Mouse (Mus musculus) lung, embryonic 14.5 days (tissue): ENCODE results near the gene Prkch. TPM values are rescaled to one million over a fixed set of nuclear protein-coding genes. Genes with fewer than 3 reads are reported as not detected.

ENCODE experiments used
- ATAC-seq: fragments of 200-750 bp; cut with Nextera tagmentation; 2 replicates; pipeline ENCODE4 v1.8.0; 2017; ENCODE audit warnings: mild to moderate bottlenecking, moderate TSS enrichment, moderate library complexity; ENCODE audit not compliant: insufficient read depth
- DNase-seq: peaks from one replicate; pipeline ENCODE4 v3.0.0-alpha.2; 2015
- H3K27ac ChIP-seq: fragments of 300-500 bp; sonication (generic); 2 replicates; pipeline ENCODE4 v1.5.1; 2014; ENCODE audit warnings: low read depth, mild to moderate bottlenecking, moderate library complexity
- H3K27me3 ChIP-seq: fragments of 300-500 bp; sonication (generic); 2 replicates; pipeline ENCODE4 v1.6.1; 2014; ENCODE audit warnings: low read length, control low read depth; ENCODE audit not compliant: insufficient read depth
- H3K36me3 ChIP-seq: fragments of 300-500 bp; sonication (generic); 2 replicates; pipeline ENCODE4 v1.6.1; 2014; ENCODE audit warnings: control low read depth; ENCODE audit not compliant: insufficient read depth
- H3K4me1 ChIP-seq: fragments of 300-500 bp; sonication (generic); 2 replicates; pipeline ENCODE4 v1.6.1; 2014; ENCODE audit warnings: antibody characterized with exemption, control low read depth; ENCODE audit not compliant: insufficient read depth
- H3K4me2 ChIP-seq: fragments of 300-500 bp; sonication (generic); 2 replicates; pipeline ENCODE4 v1.6.1; 2014; ENCODE audit warnings: mild to moderate bottlenecking
- H3K4me3 ChIP-seq: fragments of 300-500 bp; sonication (generic); 2 replicates; pipeline ENCODE4 v1.5.1; 2014; ENCODE audit warnings: low read depth, low read length
- H3K9ac ChIP-seq: fragments of 300-500 bp; sonication (generic); 2 replicates; pipeline ENCODE4 v1.6.1; 2014
- H3K9me3 ChIP-seq: fragments of 300-500 bp; sonication (generic); 2 replicates; pipeline ENCODE4 v1.6.1; 2016; ENCODE audit warnings: low read depth, low read length, control low read depth
- CTCF ChIP-seq: IDR thresholded peaks from 2 replicates; pipeline ENCODE4 v1.5.1; 2016; ENCODE audit warnings: antibody characterized with exemption, low read depth
- WGBS: fragments of 180-500 bp; shearing (Covaris S2); extraction: QIAGEN DNeasy Blood & Tissue Kit; methylation state at CpG from one replicate; pipeline ENCODE4 v1.1.7; 2014; 5-methylcytosine and 5-hydroxymethylcytosine counted together
- polyA plus RNA-seq: library from polyadenylated mRNA; unstranded; fragments of >200 nt; fragmentation: Nextera tagmentation; extraction: Ambion mirVana; gene quantifications from 2 replicates; pipeline ENCODE4 v1.2.1, GENCODE M21; 2014

Prkch gene
- polyA plus RNA-seq, 1 experiment from 2014 or later, result 18.0 TPM

DNA sequence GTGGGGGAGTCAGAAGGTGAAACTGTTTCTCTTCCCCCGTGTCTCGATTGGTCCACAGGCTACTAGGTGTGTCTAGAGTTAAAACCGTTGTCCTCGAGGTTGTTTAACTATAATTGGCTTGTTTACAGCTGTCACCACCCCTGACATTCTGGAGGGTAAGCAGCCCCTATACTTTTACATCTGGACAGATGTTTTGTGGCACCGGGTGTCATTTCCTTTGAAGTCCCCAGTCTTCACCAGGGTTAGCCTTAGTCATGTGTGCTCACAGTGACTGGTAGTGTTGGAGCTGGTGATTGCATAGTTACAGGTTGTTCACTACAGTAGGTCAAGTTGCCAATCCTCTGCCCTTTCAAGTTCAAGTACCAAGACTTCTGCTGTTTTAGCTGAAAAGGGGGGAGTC lies 126.2 kb downstream of the Prkch start:
- Histone ChIP-seq H3K27ac (no peak overlapping the region), H3K4me2 (no peak overlapping the region), H3K27me3 (no peaks in the 10 kb centered on the region), H3K4me1 (0 out of 2 replicates have a peak, but pooled peaks cover 3% of the 10 kb centered on the region), H3K9me3 (no peaks in the 10 kb centered on the region), H3K36me3 (no peaks in the 10 kb centered on the region), H3K4me3 (no peak overlapping the region), H3K9ac (no peak overlapping the region)
- ATAC-seq, result no peak
- no peak for TF ChIP-seq CTCF
- 66% methylated on average over 5 of the region's 5 CpGs for WGBS
- no peak for DNase-seq

DNA sequence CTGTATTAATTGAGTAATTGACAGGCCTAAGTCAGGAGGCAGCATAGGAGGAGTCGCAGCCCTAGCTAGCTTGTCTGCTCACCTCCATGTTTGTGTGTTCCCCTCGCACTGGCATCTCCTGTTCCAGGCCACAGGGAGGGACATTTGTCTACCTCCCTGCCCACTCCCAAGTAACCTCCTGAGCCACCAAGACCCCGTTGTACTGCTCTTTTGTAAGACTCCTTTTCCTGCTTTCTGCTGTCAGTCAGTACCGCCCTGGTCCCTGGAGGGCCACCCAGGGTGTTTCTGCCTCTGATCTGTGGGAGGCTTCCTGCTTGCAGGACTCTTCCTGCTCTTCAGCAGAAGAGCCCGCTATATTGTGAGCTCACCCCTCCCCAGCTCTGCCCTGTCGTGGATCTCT lies 127.5 kb downstream of the Prkch start:
- Histone ChIP-seq H3K9ac (no peak overlapping the region), H3K27ac (no peak overlapping the region), H3K36me3 (no peaks in the 10 kb centered on the region), H3K9me3 (no peaks in the 10 kb centered on the region), H3K4me1 (0 out of 2 replicates have a peak, but pooled peaks cover 3% of the 10 kb centered on the region), H3K27me3 (no peaks in the 10 kb centered on the region), H3K4me3 (no peak overlapping the region), H3K4me2 (no peak overlapping the region)
- no peak for TF ChIP-seq CTCF
- DNase-seq, result peak; percentile 40
- ATAC-seq, result peak; percentile 30
- WGBS, result 29% methylated on average over 6 of the region's 6 CpGs

DNA sequence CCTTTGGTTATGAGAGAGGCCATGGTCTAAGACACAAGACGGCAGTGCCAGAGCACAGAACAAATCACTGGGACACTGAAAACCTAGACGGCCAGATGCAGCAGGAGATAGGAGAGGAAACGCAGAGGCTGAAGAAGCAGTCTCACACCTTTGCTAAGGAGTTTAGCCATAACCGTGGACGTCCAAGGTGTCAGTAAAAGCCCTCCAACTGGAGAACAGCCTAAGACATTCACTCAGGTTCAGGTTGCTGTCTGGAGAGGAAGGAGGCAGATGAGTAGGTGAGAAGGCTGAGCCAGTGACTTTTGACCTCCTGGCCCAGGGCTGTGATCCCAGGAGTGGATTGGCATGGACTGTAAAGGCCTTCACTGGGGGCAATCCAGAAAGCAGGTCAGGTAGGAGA lies 130.0 kb downstream of the Prkch start:
- 77% methylated on average over 5 of the region's 5 CpGs for WGBS
- no peak for DNase-seq
- H3K9ac ChIP-seq, result no peak overlapping the region
- ATAC-seq, result no peak
- H3K4me1 ChIP-seq, result no peaks in the 10 kb centered on the region
- H3K27me3 ChIP-seq, result no peaks in the 10 kb centered on the region
- no peak overlapping the region for H3K27ac ChIP-seq
- no peak overlapping the region for H3K4me3 ChIP-seq
- no peaks in the 10 kb centered on the region for H3K36me3 ChIP-seq
- TF ChIP-seq CTCF, result no peak
- H3K9me3 ChIP-seq, result no peaks in the 10 kb centered on the region
- no peak overlapping the region for H3K4me2 ChIP-seq

DNA sequence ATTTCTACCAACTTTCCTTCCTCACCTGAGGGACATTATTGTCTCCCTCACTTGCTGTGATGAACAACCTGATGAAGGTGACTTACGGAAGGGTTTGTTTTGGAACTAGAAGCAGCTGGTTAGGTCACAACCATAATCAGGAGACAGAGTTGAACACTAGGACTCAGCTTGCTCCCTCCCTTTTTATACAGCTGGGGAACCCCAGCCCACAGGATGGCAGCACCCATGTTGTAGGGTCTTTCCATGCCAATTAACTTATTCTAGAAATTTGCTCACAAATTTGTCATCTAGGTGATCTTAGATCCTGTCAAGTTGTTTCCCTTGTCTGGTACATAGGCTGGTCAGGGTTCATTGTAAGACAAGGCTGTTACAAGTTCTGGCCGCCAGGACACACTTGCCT lies 130.7 kb downstream of the Prkch start:
- Histone ChIP-seq H3K27ac (no peak overlapping the region), H3K9ac (no peak overlapping the region), H3K4me2 (no peak overlapping the region), H3K4me3 (no peak overlapping the region), H3K9me3 (no peaks in the 10 kb centered on the region), H3K4me1 (no peaks in the 10 kb centered on the region), H3K27me3 (no peaks in the 10 kb centered on the region), H3K36me3 (no peaks in the 10 kb centered on the region)
- ATAC-seq (no peak), DNase-seq (no peak)
- WGBS, result 91% methylated on average over 2 of the region's 2 CpGs
- TF ChIP-seq CTCF, result no peak

DNA sequence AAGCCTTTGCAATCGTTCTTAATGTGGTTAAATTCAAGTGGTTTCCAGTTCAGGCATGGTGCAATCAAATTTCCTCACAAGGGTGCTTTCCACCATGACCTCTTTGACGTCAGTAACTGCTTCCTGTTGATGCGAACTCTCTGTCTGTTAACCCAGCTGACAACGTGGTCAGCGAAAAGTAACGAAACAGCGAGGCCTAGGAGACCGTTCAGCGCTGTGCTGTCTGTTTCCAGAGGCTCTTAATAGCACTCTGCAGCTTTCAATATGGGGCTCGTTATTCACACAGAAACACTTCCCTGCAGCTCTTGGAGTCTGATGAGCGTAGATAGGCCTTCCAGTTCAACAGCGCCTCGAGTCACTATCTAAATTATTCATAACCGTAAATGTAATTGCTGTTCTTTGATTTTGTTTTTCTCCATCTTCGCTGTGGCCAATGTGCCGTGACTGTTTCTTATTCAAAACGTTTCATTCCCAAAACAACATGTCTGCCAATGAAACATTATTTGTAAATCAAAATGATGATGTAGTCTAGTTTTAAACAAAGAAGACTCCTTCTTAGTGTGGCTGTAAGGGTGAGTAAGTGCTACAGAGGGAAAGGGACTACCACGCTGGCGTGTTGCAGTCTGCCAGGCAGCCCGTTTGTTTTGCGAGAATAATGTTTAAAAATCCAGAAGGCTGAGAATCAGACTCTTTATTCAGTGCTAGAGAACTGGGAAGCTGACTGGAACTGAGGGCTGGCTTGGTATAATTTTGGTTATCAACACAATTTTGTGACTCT lies 131.5 kb downstream of the Prkch start:
- Histone ChIP-seq H3K27me3 (no peaks in the 10 kb centered on the region), H3K27ac (no peak overlapping the region), H3K9ac (no peak overlapping the region), H3K9me3 (no peaks in the 10 kb centered on the region), H3K4me3 (no peak overlapping the region), H3K4me2 (no peak overlapping the region), H3K36me3 (no peaks in the 10 kb centered on the region), H3K4me1 (no peaks in the 10 kb centered on the region)
- ATAC-seq (no peak), DNase-seq (peak; percentile 31)
- no peak for TF ChIP-seq CTCF
- WGBS, result 62% methylated on average over 21 of the region's 21 CpGs

DNA sequence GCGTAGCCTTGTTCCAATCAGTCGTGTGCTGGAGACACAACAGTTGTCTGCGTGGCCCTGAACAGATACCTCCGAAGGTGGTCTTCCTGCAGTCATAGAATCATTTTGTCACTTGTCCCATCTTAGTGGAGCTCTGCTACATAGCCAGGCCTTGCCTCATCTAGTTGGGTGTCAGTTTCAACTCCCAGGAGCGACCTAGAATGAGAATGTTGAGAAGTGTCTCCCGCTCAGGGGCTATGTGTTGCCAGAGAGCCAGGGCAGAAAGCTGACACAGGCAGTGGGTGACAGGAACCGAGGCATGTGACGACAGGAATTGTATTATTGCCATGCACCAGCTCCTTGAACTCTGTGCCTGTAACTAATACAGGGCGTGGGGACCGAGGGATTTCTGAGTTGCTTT lies 133.4 kb downstream of the Prkch start:
- H3K4me3 ChIP-seq, result no peak overlapping the region
- H3K4me2 ChIP-seq, result no peak overlapping the region
- WGBS, result 86% methylated on average over 10 of the region's 10 CpGs
- no peak overlapping the region for H3K27ac ChIP-seq
- DNase-seq (no peak), ATAC-seq (no peak)
- no peak overlapping the region for H3K9ac ChIP-seq
- no peaks in the 10 kb centered on the region for H3K36me3 ChIP-seq
- H3K9me3 ChIP-seq, result no peaks in the 10 kb centered on the region
- no peaks in the 10 kb centered on the region for H3K27me3 ChIP-seq
- H3K4me1 ChIP-seq, result no peaks in the 10 kb centered on the region
- no peak for TF ChIP-seq CTCF

DNA sequence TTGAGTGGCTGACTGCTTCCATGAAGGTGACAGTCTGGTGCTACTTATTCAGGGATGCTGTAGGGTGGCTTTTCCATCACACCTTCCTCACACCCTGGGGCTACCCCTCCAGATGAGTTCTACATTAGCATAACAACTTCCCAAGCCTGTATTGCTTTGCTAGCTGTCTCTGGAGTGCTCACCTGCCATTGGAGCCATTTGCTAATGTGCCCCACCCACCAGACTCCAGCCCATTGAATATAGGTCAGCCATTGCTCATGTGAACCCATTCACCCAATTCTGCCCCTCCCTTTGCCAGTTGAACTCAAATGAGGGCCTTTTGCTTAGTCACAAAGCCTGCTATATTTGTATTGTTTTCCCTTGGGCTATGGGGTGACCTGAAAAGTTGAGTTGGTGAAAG lies 135.2 kb downstream of the Prkch start:
- H3K4me3 ChIP-seq, result no peak overlapping the region
- no peak overlapping the region for H3K27ac ChIP-seq
- TF ChIP-seq CTCF, result no peak
- no peaks in the 10 kb centered on the region for H3K9me3 ChIP-seq
- H3K4me1 ChIP-seq, result no peaks in the 10 kb centered on the region
- no peaks in the 10 kb centered on the region for H3K36me3 ChIP-seq
- ATAC-seq (no peak), DNase-seq (no peak)
- H3K4me2 ChIP-seq, result no peak overlapping the region
- no peak overlapping the region for H3K9ac ChIP-seq
- H3K27me3 ChIP-seq, result no peaks in the 10 kb centered on the region
